Mouse (Mus musculus) heart, embryonic 12.5 days (tissue): ENCODE data around the gene Olfr825. TPM values are rescaled to one million over a fixed set of nuclear protein-coding genes. Genes with fewer than 3 reads are reported as not detected.
"Not testable (repeated sequence)": the region's sequence is repeated elsewhere in the genome, so short reads cannot be mapped to it uniquely, and the experiment has no call there.

Source experiments
- ATAC-seq: fragments of 200-750 bp; cut with Nextera tagmentation; 2 replicates; pipeline ENCODE4 v1.8.0; 2017; ENCODE audit warnings: moderate TSS enrichment, moderate library complexity; ENCODE audit not compliant: insufficient number of reproducible peaks, low FRiP score
- H3K27ac ChIP-seq: fragments of 300-500 bp; sonication (generic); 2 replicates; pipeline ENCODE4 v1.5.1; 2016; ENCODE audit warnings: mild to moderate bottlenecking, moderate library complexity; ENCODE audit not compliant: poor library complexity, severe bottlenecking
- H3K27me3 ChIP-seq: fragments of 300-500 bp; sonication (generic); replicated peaks from 2 replicates; pipeline ENCODE4 v1.6.1; 2016; ENCODE audit warnings: mild to moderate bottlenecking, moderate library complexity
- H3K36me3 ChIP-seq: fragments of 300-500 bp; sonication (generic); 2 replicates; pipeline ENCODE4 v1.6.1; 2016; ENCODE audit warnings: mild to moderate bottlenecking, moderate library complexity
- H3K4me1 ChIP-seq: fragments of 300-500 bp; sonication (generic); replicated peaks from 2 replicates; pipeline ENCODE4 v1.6.1; 2016; ENCODE audit warnings: mild to moderate bottlenecking
- H3K4me2 ChIP-seq: fragments of 300-500 bp; sonication (generic); 2 replicates; pipeline ENCODE4 v1.6.1; 2016; ENCODE audit warnings: mild to moderate bottlenecking, moderate library complexity
- H3K4me3 ChIP-seq: fragments of 300-500 bp; sonication (generic); 2 replicates; pipeline ENCODE4 v1.5.1; 2016; ENCODE audit warnings: mild to moderate bottlenecking
- H3K9ac ChIP-seq: fragments of 300-500 bp; sonication (generic); 2 replicates; pipeline ENCODE4 v1.6.1; 2016; ENCODE audit warnings: mild to moderate bottlenecking, moderate library complexity
- H3K9me3 ChIP-seq: fragments of 300-500 bp; sonication (generic); replicated peaks from 2 replicates; pipeline ENCODE4 v1.6.1; 2016; ENCODE audit warnings: mild to moderate bottlenecking, moderate library complexity
- WGBS: fragments of 180-500 bp; shearing (Covaris S2); methylation state at CpG from one replicate; pipeline ENCODE4 v1.1.7; 2016; 5-methylcytosine and 5-hydroxymethylcytosine counted together
- polyA plus RNA-seq: library from polyadenylated mRNA; unstranded; fragments of >200 nt; fragmentation: Nextera tagmentation; extraction: Ambion mirVana; gene quantifications from 2 replicates; pipeline ENCODE4 v1.2.1, GENCODE M21; 2016

Gene Olfr825
- polyA plus RNA-seq: not detected in 2 replicates

- no peak for ATAC-seq
- no peak within 1 kb of the TSS for H3K4me3 ChIP-seq
- no peaks in the 10 kb centered on the region for H3K27me3 ChIP-seq
- 0 out of 2 replicates have a peak, but pooled peaks cover 2% of the 10 kb centered on the region for H3K9me3 ChIP-seq
- H3K4me1 ChIP-seq: no peaks in the 10 kb centered on the region
- H3K4me2 ChIP-seq: no peak within 1 kb of the TSS
- no peak within 1 kb of the TSS for H3K27ac ChIP-seq
- H3K36me3 ChIP-seq: no peaks in the 10 kb centered on the region
- no peak within 1 kb of the TSS for H3K9ac ChIP-seq
Observed at GRCm38 (mm10) chr10:130166666-130167065, at the start of gene Olfr825. Gene Olfr825, minus strand, starts transcription at chr10:130166766.

DNA sequence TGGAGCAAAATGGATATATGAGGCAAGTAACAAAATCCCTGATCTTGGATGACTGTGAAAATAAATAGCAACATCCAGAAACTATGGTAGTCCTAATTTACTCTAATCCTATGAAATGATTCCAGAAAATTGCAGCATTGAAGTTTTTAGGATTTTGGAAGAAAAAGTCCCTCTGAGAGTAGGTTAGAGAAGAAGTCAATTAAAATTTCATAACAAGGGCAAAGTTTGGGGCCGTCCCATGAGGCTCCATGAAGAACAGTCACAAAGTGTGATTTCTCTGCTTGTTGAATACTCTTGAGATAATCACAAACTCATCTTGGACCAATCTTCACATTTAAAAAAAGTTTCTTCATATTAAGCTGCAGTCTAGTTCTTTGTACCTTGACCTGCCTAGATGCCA lies 47.7 kb upstream of the Olfr825 start, which contains the start of gene Olfr827:
TSS of gene Olfr827 (minus strand) at position 101 of the 400 bp plus-strand sequence.
- H3K4me3 ChIP-seq: no peak within 1 kb of the TSS
- 76% methylated on average over 1 of the region's 1 CpGs for WGBS

GRCm38 (mm10) chr10:130184086-130184485 lies 17.5 kb upstream of the Olfr825 start, which contains the start of gene Olfr826:
Gene Olfr826, minus strand, starts transcription at chr10:130184186.
- no peak for ATAC-seq
- Histone ChIP-seq H3K4me3 (no peak within 1 kb of the TSS), H3K9ac (no peak within 1 kb of the TSS), H3K9me3 (0 out of 2 replicates have a peak, but pooled peaks cover 2% of the 10 kb centered on the region), H3K4me2 (no peak within 1 kb of the TSS), H3K27me3 (no peaks in the 10 kb centered on the region), H3K4me1 (no peaks in the 10 kb centered on the region), H3K27ac (no peak within 1 kb of the TSS), H3K36me3 (no peaks in the 10 kb centered on the region)
- 66% methylated on average over 1 of the region's 1 CpGs for WGBS

More for the DNA sequence above, 47.7 kb upstream of the Olfr825 start, which contains the start of gene Olfr827:
- no peaks in the 10 kb centered on the region for H3K36me3 ChIP-seq
- H3K9ac ChIP-seq: no peak within 1 kb of the TSS
- no peaks in the 10 kb centered on the region for H3K4me1 ChIP-seq
- no peaks in the 10 kb centered on the region for H3K9me3 ChIP-seq
- no peak within 1 kb of the TSS for H3K27ac ChIP-seq
- no peaks in the 10 kb centered on the region for H3K27me3 ChIP-seq
- no peak within 1 kb of the TSS for H3K4me2 ChIP-seq
- no peak for ATAC-seq

DNA sequence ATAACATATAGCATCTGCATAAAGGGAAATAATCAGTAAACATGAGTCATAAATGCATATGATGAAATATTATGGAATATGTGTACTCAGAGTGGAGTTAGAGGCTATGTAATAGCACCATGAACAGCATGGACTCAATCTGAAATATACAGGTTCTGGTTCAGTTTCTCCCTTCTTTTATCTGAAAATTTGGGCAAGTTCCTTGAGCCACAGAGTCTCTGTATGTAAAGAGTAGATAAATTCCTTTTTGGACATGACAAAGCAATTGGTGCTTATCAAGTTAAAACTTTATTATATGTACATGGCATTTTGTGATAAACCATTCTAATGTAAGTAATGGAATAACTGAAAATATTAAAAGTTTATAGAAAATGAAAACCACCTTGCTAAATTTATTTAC lies 1.4 kb downstream of the Olfr825 start:
- Histone ChIP-seq H3K4me1 (no peaks in the 10 kb centered on the region), H3K36me3 (no peaks in the 10 kb centered on the region), H3K9me3 (no peaks in the 10 kb centered on the region), H3K9ac (no peak overlapping the region), H3K4me2 (no peak overlapping the region), H3K4me3 (no peak overlapping the region), H3K27me3 (no peaks in the 10 kb centered on the region), H3K27ac (no peak overlapping the region)
- no peak for ATAC-seq

GRCm38 (mm10) chr10:130144121-130144520 lies 22.4 kb downstream of the Olfr825 start:
- no peak for ATAC-seq
- no peaks in the 10 kb centered on the region for H3K36me3 ChIP-seq
- H3K27me3 ChIP-seq: no peaks in the 10 kb centered on the region
- no peak overlapping the region for H3K9ac ChIP-seq
- H3K4me1 ChIP-seq: no peaks in the 10 kb centered on the region
- no peak overlapping the region for H3K4me3 ChIP-seq
- no peak overlapping the region for H3K4me2 ChIP-seq
- H3K27ac ChIP-seq: no peak overlapping the region
- no peaks in the 10 kb centered on the region for H3K9me3 ChIP-seq
- 63% methylated on average over 5 of the region's 5 CpGs for WGBS

GRCm38 (mm10) chr10:130142481-130142880 lies 24.1 kb downstream of the Olfr825 start:
- H3K27me3 ChIP-seq, H3K27ac ChIP-seq, H3K4me2 ChIP-seq, H3K36me3 ChIP-seq, H3K9me3 ChIP-seq, H3K4me3 ChIP-seq, H3K9ac ChIP-seq, H3K4me1 ChIP-seq, ATAC-seq: not testable (repeated sequence)
- 74% methylated on average over 5 of the region's 5 CpGs for WGBS

DNA sequence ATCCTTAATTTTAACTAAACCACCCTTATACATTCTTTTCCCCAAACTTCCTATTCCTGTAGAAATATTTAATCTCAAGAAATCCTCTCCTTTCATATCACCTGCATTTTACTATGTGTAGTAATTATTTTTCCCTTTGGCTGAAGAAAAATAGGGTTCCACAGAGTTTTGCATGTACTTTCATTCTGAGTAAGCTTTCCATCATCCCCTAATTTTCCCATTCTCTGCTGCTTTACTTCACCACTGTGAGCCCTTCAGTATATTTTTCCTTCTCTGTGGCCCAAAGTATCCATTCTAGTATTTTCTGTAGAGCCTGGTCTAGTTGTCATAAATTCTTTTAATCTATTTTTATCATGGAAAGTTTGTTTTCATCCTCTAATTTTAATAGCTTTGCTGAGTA lies 31.8 kb downstream of the Olfr825 start:
- Histone ChIP-seq H3K27ac (no peak overlapping the region), H3K4me3 (no peak overlapping the region), H3K27me3 (no peaks in the 10 kb centered on the region), H3K36me3 (no peaks in the 10 kb centered on the region), H3K9ac (no peak overlapping the region), H3K4me1 (no peaks in the 10 kb centered on the region), H3K4me2 (no peak overlapping the region), H3K9me3 (no peaks in the 10 kb centered on the region)
- no peak for ATAC-seq

GRCm38 (mm10) chr10:130129900-130130299 lies 36.7 kb downstream of the Olfr825 start, which contains the start of gene Olfr824:
Gene Olfr824, minus strand, starts transcription at chr10:130130000.
- not testable (repeated sequence) for H3K4me2 ChIP-seq, H3K4me3 ChIP-seq, H3K9me3 ChIP-seq, ATAC-seq, H3K9ac ChIP-seq, H3K27ac ChIP-seq, H3K27me3 ChIP-seq, H3K4me1 ChIP-seq, H3K36me3 ChIP-seq

- not testable (repeated sequence) for H3K36me3 ChIP-seq, H3K9ac ChIP-seq, H3K4me1 ChIP-seq, H3K4me3 ChIP-seq, H3K27ac ChIP-seq, ATAC-seq, H3K4me2 ChIP-seq, H3K27me3 ChIP-seq, H3K9me3 ChIP-seq
- 60% methylated on average over 3 of the region's 3 CpGs for WGBS
Observed at GRCm38 (mm10) chr10:130116045-130116444, 50.5 kb downstream of the Olfr825 start.

DNA sequence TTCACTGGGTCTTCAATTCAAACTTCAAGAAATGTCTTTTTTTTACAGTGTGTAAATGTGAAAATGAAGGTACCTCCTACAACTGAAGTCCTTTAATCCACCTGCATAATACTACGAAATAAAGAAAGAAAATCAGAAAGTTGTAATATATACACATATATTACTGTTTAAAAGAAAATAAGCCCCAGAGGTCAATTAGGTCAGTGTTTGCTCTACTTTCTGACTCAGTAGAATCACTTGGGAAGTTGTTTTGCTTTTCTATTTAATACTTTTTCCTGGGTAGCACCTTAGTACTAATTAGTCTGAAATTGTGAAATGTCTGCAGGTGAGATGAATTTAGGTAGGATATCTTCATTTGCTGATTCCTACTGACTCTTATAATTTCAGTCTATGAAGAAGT lies 51.3 kb downstream of the Olfr825 start, which contains the start of gene Olfr823:
TSS of gene Olfr823 (minus strand) at position 101 of the 400 bp plus-strand sequence.
- not testable (repeated sequence) for H3K4me2 ChIP-seq, H3K27me3 ChIP-seq, ATAC-seq, H3K9me3 ChIP-seq, H3K4me1 ChIP-seq, H3K36me3 ChIP-seq, H3K9ac ChIP-seq, H3K27ac ChIP-seq, H3K4me3 ChIP-seq
- 66% methylated on average over 1 of the region's 1 CpGs for WGBS
